Mouse (Mus musculus): ENCODE results near the gene Ifit1. TPM values are rescaled to one million over a fixed set of nuclear protein-coding genes. Genes with fewer than 3 reads are reported as not detected.
A peak's percentile ranks its signal among the peaks of the same experiment; 100 is the strongest.

Gene Ifit1
- polyA plus RNA-seq, 1 experiment from 2014 or later, result 0.18 TPM

GRCm38 (mm10) chr19:34662067-34662507, 21.4 kb downstream of the Ifit1 start:
- Histone ChIP-seq H3K9me3 (no peaks in the 10 kb centered on the region), H3K4me1 (no peaks in the 10 kb centered on the region), H3K27ac (no peak overlapping the region), H3K4me3 (no peak overlapping the region), H3K4me2 (replicated peaks) (peak overlapping the region; percentile 55), H3K9ac (no peak overlapping the region), H3K36me3 (no peaks in the 10 kb centered on the region), H3K27me3 (replicated peaks) (no peaks in the 10 kb centered on the region)
- ATAC-seq (ENCODE audit: low FRiP score, low read depth), result peak; percentile 93
- 24% methylated on average over 13 of the region's 13 CpGs for WGBS

- Histone ChIP-seq H3K4me3 (no peak overlapping the region), H3K9me3 (no peaks in the 10 kb centered on the region), H3K9ac (no peak overlapping the region), H3K4me2 (replicated peaks) (no peak overlapping the region), H3K36me3 (no peaks in the 10 kb centered on the region), H3K27me3 (replicated peaks) (no peaks in the 10 kb centered on the region), H3K4me1 (no peaks in the 10 kb centered on the region), H3K27ac (no peak overlapping the region)
- WGBS, result 57% methylated on average over 5 of the region's 5 CpGs
- ATAC-seq (ENCODE audit: low FRiP score, low read depth), result peak; percentile 55; the same call in 1 of the 2 replicates
Measured at GRCm38 (mm10) chr19:34662740-34663139, 22.1 kb downstream of the Ifit1 start.

GRCm38 (mm10) chr19:34666127-34666526, 25.5 kb downstream of the Ifit1 start:
- Histone ChIP-seq H3K4me1 (no peaks in the 10 kb centered on the region), H3K36me3 (no peaks in the 10 kb centered on the region), H3K27ac (no peak overlapping the region), H3K9me3 (no peaks in the 10 kb centered on the region), H3K4me2 (replicated peaks) (no peak overlapping the region), H3K27me3 (replicated peaks) (no peaks in the 10 kb centered on the region), H3K4me3 (no peak overlapping the region), H3K9ac (no peak overlapping the region)
- no peak for ATAC-seq (ENCODE audit: low FRiP score, low read depth)
- WGBS, result 2% methylated on average over 5 of the region's 5 CpGs

- 68% methylated on average over 7 of the region's 7 CpGs for WGBS
- no peak for ATAC-seq (ENCODE audit: low FRiP score, low read depth)
Measured at GRCm38 (mm10) chr19:34673476-34673875, 32.8 kb downstream of the Ifit1 start.

GRCm38 (mm10) chr19:34678428-34678827, 37.8 kb downstream of the Ifit1 start:
- H3K27me3 ChIP-seq (replicated peaks), result no peaks in the 10 kb centered on the region
- H3K27ac ChIP-seq, result no peak overlapping the region
- H3K4me1 ChIP-seq, result no peaks in the 10 kb centered on the region
- no peaks in the 10 kb centered on the region for H3K36me3 ChIP-seq
- no peak overlapping the region for H3K4me2 ChIP-seq (replicated peaks)
- ATAC-seq (ENCODE audit: low FRiP score, low read depth), result no peak
- WGBS, result 91% methylated on average over 4 of the region's 4 CpGs
- no peak overlapping the region for H3K9ac ChIP-seq
- H3K9me3 ChIP-seq, result no peaks in the 10 kb centered on the region
- H3K4me3 ChIP-seq, result no peak overlapping the region

More at GRCm38 (mm10) chr19:34673476-34673875, 32.8 kb downstream of the Ifit1 start:
- Histone ChIP-seq H3K4me3 (no peak overlapping the region), H3K4me2 (replicated peaks) (no peak overlapping the region), H3K27ac (no peak overlapping the region), H3K4me1 (no peaks in the 10 kb centered on the region), H3K9me3 (no peaks in the 10 kb centered on the region), H3K27me3 (replicated peaks) (no peaks in the 10 kb centered on the region), H3K36me3 (no peaks in the 10 kb centered on the region), H3K9ac (no peak overlapping the region)

GRCm38 (mm10) chr19:34684857-34685256, 44.2 kb downstream of the Ifit1 start:
- WGBS, result 80% methylated on average over 1 of the region's 1 CpGs
- no peak for ATAC-seq (ENCODE audit: low FRiP score, low read depth)

GRCm38 (mm10) chr19:34685530-34685929, 44.9 kb downstream of the Ifit1 start:
- H3K4me3 ChIP-seq, result no peak overlapping the region
- no peak overlapping the region for H3K9ac ChIP-seq
- no peaks in the 10 kb centered on the region for H3K9me3 ChIP-seq
- H3K4me1 ChIP-seq, result no peaks in the 10 kb centered on the region
- WGBS, result 92% methylated on average over 1 of the region's 1 CpGs
- no peaks in the 10 kb centered on the region for H3K36me3 ChIP-seq
- H3K27ac ChIP-seq, result no peak overlapping the region
- H3K4me2 ChIP-seq (replicated peaks), result no peak overlapping the region
- H3K27me3 ChIP-seq (replicated peaks), result no peaks in the 10 kb centered on the region
- ATAC-seq (ENCODE audit: low FRiP score, low read depth), result no peak

More at GRCm38 (mm10) chr19:34684857-34685256, 44.2 kb downstream of the Ifit1 start:
- no peak overlapping the region for H3K4me3 ChIP-seq
- no peak overlapping the region for H3K9ac ChIP-seq
- H3K4me1 ChIP-seq, result no peaks in the 10 kb centered on the region
- H3K9me3 ChIP-seq, result no peaks in the 10 kb centered on the region
- H3K36me3 ChIP-seq, result no peaks in the 10 kb centered on the region
- no peaks in the 10 kb centered on the region for H3K27me3 ChIP-seq (replicated peaks)
- H3K4me2 ChIP-seq (replicated peaks), result no peak overlapping the region
- no peak overlapping the region for H3K27ac ChIP-seq

- Histone ChIP-seq H3K4me2 (replicated peaks) (no peak overlapping the region), H3K9me3 (no peaks in the 10 kb centered on the region), H3K36me3 (no peaks in the 10 kb centered on the region), H3K4me1 (no peaks in the 10 kb centered on the region), H3K9ac (no peak overlapping the region), H3K27me3 (replicated peaks) (no peaks in the 10 kb centered on the region), H3K4me3 (no peak overlapping the region), H3K27ac (no peak overlapping the region)
- ATAC-seq (ENCODE audit: low FRiP score, low read depth), result no peak
- 84% methylated on average over 6 of the region's 6 CpGs for whole genome bisulfite sequencing
Measured at GRCm38 (mm10) chr19:34691402-34691801, 50.7 kb downstream of the Ifit1 start.

- Histone ChIP-seq H3K4me3 (no peak overlapping the region), H3K9me3 (no peaks in the 10 kb centered on the region), H3K9ac (no peak overlapping the region), H3K36me3 (no peaks in the 10 kb centered on the region), H3K27ac (no peak overlapping the region), H3K4me2 (replicated peaks) (no peak overlapping the region), H3K4me1 (no peaks in the 10 kb centered on the region), H3K27me3 (replicated peaks) (no peaks in the 10 kb centered on the region)
- ATAC-seq (ENCODE audit: low FRiP score, low read depth), result no peak
- 93% methylated on average over 8 of the region's 8 CpGs for WGBS
Measured at GRCm38 (mm10) chr19:34696352-34696986, 55.8 kb downstream of the Ifit1 start.

GRCm38 (mm10) chr19:34697461-34697860, 56.8 kb downstream of the Ifit1 start:
- ATAC-seq (ENCODE audit: low FRiP score, low read depth), result no peak
- Histone ChIP-seq H3K9me3 (no peaks in the 10 kb centered on the region), H3K27me3 (replicated peaks) (no peaks in the 10 kb centered on the region), H3K4me3 (no peak overlapping the region), H3K36me3 (no peaks in the 10 kb centered on the region), H3K4me1 (no peaks in the 10 kb centered on the region), H3K9ac (no peak overlapping the region), H3K4me2 (replicated peaks) (no peak overlapping the region), H3K27ac (no peak overlapping the region)
- WGBS, result 81% methylated on average over 2 of the region's 2 CpGs

- H3K4me3 ChIP-seq, result no peak overlapping the region
- H3K4me2 ChIP-seq (replicated peaks), result no peak overlapping the region
- H3K27ac ChIP-seq, result no peak overlapping the region
- H3K36me3 ChIP-seq, result no peaks in the 10 kb centered on the region
- no peaks in the 10 kb centered on the region for H3K9me3 ChIP-seq
- H3K9ac ChIP-seq, result no peak overlapping the region
- no peaks in the 10 kb centered on the region for H3K4me1 ChIP-seq
- no peak for ATAC-seq (ENCODE audit: low FRiP score, low read depth)
- 79% methylated on average over 3 of the region's 3 CpGs for WGBS
- H3K27me3 ChIP-seq (replicated peaks), result no peaks in the 10 kb centered on the region
Measured at GRCm38 (mm10) chr19:34698432-34698831, 57.8 kb downstream of the Ifit1 start.

- no peak overlapping the region for H3K4me3 ChIP-seq
- H3K27me3 ChIP-seq (replicated peaks), result no peaks in the 10 kb centered on the region
- H3K4me2 ChIP-seq (replicated peaks), result no peak overlapping the region
- WGBS, result 57% methylated on average over 1 of the region's 1 CpGs
- no peak overlapping the region for H3K27ac ChIP-seq
- H3K9ac ChIP-seq, result no peak overlapping the region
- ATAC-seq (ENCODE audit: low FRiP score, low read depth), result no peak
- no peaks in the 10 kb centered on the region for H3K36me3 ChIP-seq
- H3K9me3 ChIP-seq, result no peaks in the 10 kb centered on the region
- H3K4me1 ChIP-seq, result no peaks in the 10 kb centered on the region
Measured at GRCm38 (mm10) chr19:34698852-34699251, 58.2 kb downstream of the Ifit1 start.

- H3K4me2 ChIP-seq (replicated peaks), result no peak overlapping the region
- no peaks in the 10 kb centered on the region for H3K4me1 ChIP-seq
- no peak for ATAC-seq (ENCODE audit: low FRiP score, low read depth)
- no peak overlapping the region for H3K4me3 ChIP-seq
- no peaks in the 10 kb centered on the region for H3K9me3 ChIP-seq
- no peaks in the 10 kb centered on the region for H3K36me3 ChIP-seq
- H3K9ac ChIP-seq, result no peak overlapping the region
- H3K27ac ChIP-seq, result no peak overlapping the region
- H3K27me3 ChIP-seq (replicated peaks), result no peaks in the 10 kb centered on the region
- 61% methylated on average over 2 of the region's 2 CpGs for WGBS
Measured at GRCm38 (mm10) chr19:34699300-34699699, 58.6 kb downstream of the Ifit1 start.

Data from neural tube, embryonic 12.5 days (tissue).